ENCODE assay signal across 12 mouse cellular contexts in genomic region chr1:58962418-58962817, GRCm38 (mm10). TPM values are rescaled to one million over a fixed set of nuclear protein-coding genes. Genes with fewer than 3 reads are reported as not detected.
DNase-seq lines count a peak whose midpoint lies in the region; ATAC-seq and TF ChIP-seq lines count a peak whose summit lies in the region.
"Had no signal": no experiment of that assay in that cellular context is flagged by ENCODE, and none has a peak within 500 bp of the region (broad histone marks: within the 10 kb centered on the region; RNA-seq: fewer than 3 reads in every experiment).

No protein-coding gene starts in this region.

- H3K4me3 ChIP-seq in heart, embryonic 11.5 days (ENCODE audit: low read depth, low read length): no peak overlapping the region
- no peak overlapping the region for H3K4me3 ChIP-seq in bone marrow, adult 2 months (replicated peaks; ENCODE audit: control insufficient read depth, low read depth, low read length)
- H3K4me3 ChIP-seq in liver, embryonic 12.5 days: peak overlapping the region; percentile 23
- no peak overlapping the region for H3K4me3 ChIP-seq in forebrain, embryonic 10.5 days
- H3K4me3 ChIP-seq: heart, embryonic 15.5 days had no signal

- ATAC-seq in heart, embryonic 11.5 days (replicated peaks; ENCODE audit: insufficient number of reproducible peaks, low FRiP score, low TSS enrichment): peak; percentile 67
- ATAC-seq in liver, embryonic 12.5 days: peak; percentile 89
- ATAC-seq: activated CD4-positive, CD25-positive, alpha-beta regulatory T cell, adult 4 months had no signal

- no peak for TF ChIP-seq POLR2A in bone marrow, adult 2 months (IDR thresholded peaks at IDR 0.05; ENCODE audit: borderline replicate concordance, control insufficient read depth, low read depth, low read length)

- DNase-seq in heart, postnatal 36 days: no peak
- DNase-seq in cerebellum, adult 9-10 months: peak; percentile 51
- DNase-seq in adrenal gland, adult (ENCODE audit: inconsistent age in 2 of 2, low spot score in 1 of 2): no peak
- DNase-seq in adrenal gland, adult 8-10 months: no peak
- DNase-seq in forebrain, embryonic 10.5 days (ENCODE audit: extremely low spot score, low spot score): no peak
- DNase-seq: lung, adult 2 months; thymus, adult 2 months had no signal

- no peak overlapping the region for H3K4me2 ChIP-seq in heart, embryonic 11.5 days
- peak overlapping the region; percentile 59 for H3K4me2 ChIP-seq in liver, embryonic 12.5 days
- H3K4me2 ChIP-seq: heart, embryonic 15.5 days had no signal

- TF ChIP-seq CTCF in bone marrow, adult 2 months (IDR thresholded peaks at IDR 0.05; ENCODE audit: control insufficient read depth, insufficient read depth, low read length): no peak

- H3K9ac ChIP-seq in heart, embryonic 11.5 days (ENCODE audit: low read depth, low read length): no peak overlapping the region
- H3K9ac ChIP-seq in liver, embryonic 12.5 days: peak overlapping the region; percentile 72
- H3K9ac ChIP-seq: heart, embryonic 15.5 days had no signal

- intact Hi-C loops in heart, postnatal 36 days (cut with DNase I): no loop called here

- H3K4me1 ChIP-seq in heart, embryonic 11.5 days (ENCODE audit: control insufficient read depth, insufficient read depth, low read length): peaks cover 41% of the 10 kb centered on the region
- H3K4me1 ChIP-seq in bone marrow, adult 2 months (ENCODE audit: control insufficient read depth, insufficient read depth, low read length): peaks cover 11% of the 10 kb centered on the region
- H3K4me1 ChIP-seq in liver, embryonic 12.5 days: peaks cover 98% of the 10 kb centered on the region
- peaks cover 37% of the 10 kb centered on the region for H3K4me1 ChIP-seq in forebrain, embryonic 10.5 days

- H3K27me3 ChIP-seq in heart, embryonic 11.5 days (ENCODE audit: control insufficient read depth, insufficient read depth, low read length): no peaks in the 10 kb centered on the region
- H3K27me3 ChIP-seq in liver, embryonic 12.5 days (replicated peaks): no peaks in the 10 kb centered on the region
- H3K27me3 ChIP-seq in forebrain, embryonic 10.5 days (ENCODE audit: poor library complexity, severe bottlenecking): 0 out of 2 replicates have a peak, but pooled peaks cover 4% of the 10 kb centered on the region
- H3K27me3 ChIP-seq: heart, embryonic 15.5 days had no signal

- H3K9me3 ChIP-seq in heart, embryonic 11.5 days (replicated peaks; ENCODE audit: control insufficient read depth, low read length): no peaks in the 10 kb centered on the region
- H3K9me3 ChIP-seq in liver, embryonic 12.5 days (replicated peaks): no peaks in the 10 kb centered on the region
- H3K9me3 ChIP-seq in forebrain, embryonic 10.5 days: no peaks in the 10 kb centered on the region
- H3K9me3 ChIP-seq: heart, embryonic 15.5 days had no signal

- H3K36me3 ChIP-seq in heart, embryonic 11.5 days (ENCODE audit: control insufficient read depth, insufficient read depth, low read length): no peaks in the 10 kb centered on the region
- peaks cover 45% of the 10 kb centered on the region for H3K36me3 ChIP-seq in liver, embryonic 12.5 days
- no peaks in the 10 kb centered on the region for H3K36me3 ChIP-seq in forebrain, embryonic 10.5 days (replicated peaks)
- H3K36me3 ChIP-seq: heart, embryonic 15.5 days had no signal

- H3K27ac ChIP-seq in heart, embryonic 11.5 days (ENCODE audit: low read depth, low read length): peak overlapping the region; percentile 82
- peak overlapping the region; percentile 87 for H3K27ac ChIP-seq in bone marrow, adult 2 months (ENCODE audit: control insufficient read depth, insufficient read depth, low read depth, low read length, poor library complexity)
- H3K27ac ChIP-seq in liver, embryonic 12.5 days: peak overlapping the region; percentile 97
- no peak overlapping the region for H3K27ac ChIP-seq in forebrain, embryonic 10.5 days

- 56% methylated on average over 5 of the region's 5 CpGs for WGBS in heart, embryonic 11.5 days (ENCODE audit: insufficient replicate concordance)
- 62% methylated on average over 5 of the region's 5 CpGs for WGBS in bone marrow, adult 2 months
- 20% methylated on average over 5 of the region's 5 CpGs for WGBS in liver, embryonic 12.5 days (ENCODE audit: insufficient replicate concordance)
- WGBS in forebrain, embryonic 10.5 days: 84% methylated on average over 5 of the region's 5 CpGs

RNA-seq across cellular contexts. Expression of gene Trak2, which starts 10.8 kb away (rescaled TPM):
- 29.8 and 33.9 TPM in 2 replicates for polyA plus RNA-seq in heart, embryonic 11.5 days (2014; fragmentation: Nextera tagmentation; extraction: Ambion mirVana)
- total RNA-seq in heart, postnatal 36 days (2021): 100 to 1,000 TPM; 165 to 186 TPM
- polyA plus RNA-seq in bone marrow, adult 2 months (2011; ENCODE audit: insufficient read depth, insufficient read length, low replicate concordance, missing spikeins): 87.3 and 99.9 TPM in 2 replicates
- 56.5 and 59.8 TPM in 2 replicates for polyA plus RNA-seq in liver, embryonic 12.5 days (2016; fragmentation: Nextera tagmentation; extraction: Ambion mirVana)
- 10 to 100 TPM; 53.2 to 85.3 (median 66.5) TPM for total RNA-seq in adrenal gland, adult 8-10 months (2022)
- 7.5 and 8.6 TPM in 2 replicates for polyA plus RNA-seq in forebrain, embryonic 10.5 days (2016; fragmentation: Nextera tagmentation; extraction: Ambion mirVana)

RNA-seq across cellular contexts. Expression of gene Stradb, which starts 10.9 kb away (rescaled TPM):
- polyA plus RNA-seq in heart, embryonic 11.5 days (2014; fragmentation: Nextera tagmentation; extraction: Ambion mirVana): 26.9 and 27.5 TPM in 2 replicates
- total RNA-seq in heart, postnatal 36 days (2021): 10 to 100 TPM; 70.2 to 70.6 TPM
- 36.5 and 64.4 TPM in 2 replicates for polyA plus RNA-seq in bone marrow, adult 2 months (2011; ENCODE audit: insufficient read depth, insufficient read length, low replicate concordance, missing spikeins)
- 37.5 and 38.4 TPM in 2 replicates for polyA plus RNA-seq in liver, embryonic 12.5 days (2016; fragmentation: Nextera tagmentation; extraction: Ambion mirVana)
- 10 to 100 TPM; 25.7 to 39.8 (median 34.8) TPM for total RNA-seq in adrenal gland, adult 8-10 months (2022)
- polyA plus RNA-seq in forebrain, embryonic 10.5 days (2016; fragmentation: Nextera tagmentation; extraction: Ambion mirVana): 27.6 and 29.6 TPM in 2 replicates
